In genomic region chr10:127000529-127000928, GRCm38 (mm10) we compare ENCODE assay signal across 21 mouse cellular contexts. TPM values are rescaled to one million over a fixed set of nuclear protein-coding genes. Genes with fewer than 3 reads are reported as not detected.
DNase-seq lines count a peak whose midpoint lies in the region; ATAC-seq and TF ChIP-seq lines count a peak whose summit lies in the region.
"Had no signal": no experiment of that assay in that cellular context is flagged by ENCODE, and none has a peak within 500 bp of the region (broad histone marks: within the 10 kb centered on the region; RNA-seq: fewer than 3 reads in every experiment).

Gene Avil, plus strand, starts transcription at chr10:127000709.

- H3K4me2 ChIP-seq in hindbrain, embryonic 15.5 days: no peak within 1 kb of the TSS
- no peak within 1 kb of the TSS for H3K4me2 ChIP-seq in lung, postnatal 0 days (replicated peaks; ENCODE audit: low read depth, low read length)
- no peak within 1 kb of the TSS for H3K4me2 ChIP-seq in embryonic facial prominence, embryonic 15.5 days (replicated peaks)
- H3K4me2 ChIP-seq in stomach, postnatal 0 days (replicated peaks; ENCODE audit: low read depth): 0 out of 2 replicates have a peak within 1 kb of the TSS, but pooled peaks have one; percentile 8
- H3K4me2 ChIP-seq: heart, embryonic 12.5 days; liver, embryonic 15.5 days; midbrain, embryonic 11.5 days had no signal

- no peaks in the 10 kb centered on the region for H3K4me1 ChIP-seq in hindbrain, embryonic 15.5 days (replicated peaks)
- peaks cover 10% of the 10 kb centered on the region; the same call in 1 of the 2 replicates for H3K4me1 ChIP-seq in hindbrain, embryonic 10.5 days (replicated peaks)
- no peaks in the 10 kb centered on the region for H3K4me1 ChIP-seq in lung, postnatal 0 days (ENCODE audit: insufficient read depth, low read depth, low read length)
- 0 out of 2 replicates have a peak, but pooled peaks cover 2% of the 10 kb centered on the region for H3K4me1 ChIP-seq in lung, adult 2 months (ENCODE audit: control insufficient read depth, insufficient read depth, low read length)
- peaks cover 16% of the 10 kb centered on the region; the same call in 1 of the 2 replicates for H3K4me1 ChIP-seq in embryonic facial prominence, embryonic 15.5 days
- H3K4me1 ChIP-seq in stomach, postnatal 0 days (replicated peaks; ENCODE audit: control insufficient read depth, insufficient read depth): no peaks in the 10 kb centered on the region

- H3K36me3 ChIP-seq in hindbrain, embryonic 15.5 days: peaks cover 14% of the 10 kb centered on the region
- H3K36me3 ChIP-seq in hindbrain, embryonic 10.5 days: peaks cover 41% of the 10 kb centered on the region
- peaks cover 12% of the 10 kb centered on the region; the same call in 1 of the 2 replicates for H3K36me3 ChIP-seq in lung, postnatal 0 days (ENCODE audit: insufficient read depth, low read length)
- peaks cover 41% of the 10 kb centered on the region for H3K36me3 ChIP-seq in embryonic facial prominence, embryonic 15.5 days
- H3K36me3 ChIP-seq in stomach, postnatal 0 days (ENCODE audit: control insufficient read depth, insufficient read depth, low read length): peaks cover 20% of the 10 kb centered on the region

- no peak for DNase-seq in hindbrain, embryonic 10.5 days (ENCODE audit: low spot score)
- no peak for DNase-seq in lung, postnatal 0 days (ENCODE audit: low spot score)
- DNase-seq in lung, adult 2 months: no peak
- DNase-seq in stomach, postnatal 0 days (ENCODE audit: low spot score): no peak
- DNase-seq: adrenal gland, adult 2 months; cerebellum, postnatal 36 days; gastrocnemius, adult 2 months; heart, postnatal 36 days; layer of hippocampus, postnatal 36 days; left cerebral cortex, postnatal 4 days; lung, postnatal 4 days; spleen, adult 18-20 months; thymus, postnatal 14 days had no signal

- H3K9ac ChIP-seq in hindbrain, embryonic 15.5 days: no peak within 1 kb of the TSS
- no peak within 1 kb of the TSS for H3K9ac ChIP-seq in lung, postnatal 0 days (replicated peaks; ENCODE audit: low read depth)
- H3K9ac ChIP-seq in embryonic facial prominence, embryonic 15.5 days: no peak within 1 kb of the TSS
- H3K9ac ChIP-seq in stomach, postnatal 0 days (ENCODE audit: low read length): no peak within 1 kb of the TSS
- H3K9ac ChIP-seq: heart, embryonic 12.5 days; liver, embryonic 15.5 days had no signal

- H3K9me3 ChIP-seq in hindbrain, embryonic 15.5 days: no peaks in the 10 kb centered on the region
- no peaks in the 10 kb centered on the region for H3K9me3 ChIP-seq in hindbrain, embryonic 10.5 days
- H3K9me3 ChIP-seq in lung, postnatal 0 days (ENCODE audit: low read length): no peaks in the 10 kb centered on the region
- H3K9me3 ChIP-seq in embryonic facial prominence, embryonic 15.5 days (replicated peaks): no peaks in the 10 kb centered on the region
- H3K9me3 ChIP-seq in stomach, postnatal 0 days (ENCODE audit: control insufficient read depth, low read length): no peaks in the 10 kb centered on the region
- H3K9me3 ChIP-seq: G1E; heart, embryonic 12.5 days; liver, embryonic 15.5 days had no signal

- H3K27me3 ChIP-seq in hindbrain, embryonic 15.5 days: no peaks in the 10 kb centered on the region
- no peaks in the 10 kb centered on the region for H3K27me3 ChIP-seq in hindbrain, embryonic 10.5 days (ENCODE audit: insufficient read depth, poor library complexity, severe bottlenecking)
- H3K27me3 ChIP-seq in lung, postnatal 0 days (replicated peaks; ENCODE audit: insufficient read depth, low read length): no peaks in the 10 kb centered on the region
- H3K27me3 ChIP-seq in embryonic facial prominence, embryonic 15.5 days: no peaks in the 10 kb centered on the region
- H3K27me3 ChIP-seq in stomach, postnatal 0 days (ENCODE audit: control insufficient read depth, insufficient read depth, low read length): no peaks in the 10 kb centered on the region
- H3K27me3 ChIP-seq: heart, embryonic 12.5 days; liver, embryonic 15.5 days had no signal

- WGBS in hindbrain, embryonic 15.5 days: 88% methylated on average over 5 of the region's 5 CpGs
- 89% methylated on average over 5 of the region's 5 CpGs for WGBS in hindbrain, embryonic 10.5 days
- 83% methylated on average over 5 of the region's 5 CpGs for WGBS in lung, postnatal 0 days
- 78% methylated on average over 5 of the region's 5 CpGs for WGBS in lung, adult 2 months
- WGBS in embryonic facial prominence, embryonic 15.5 days: 85% methylated on average over 5 of the region's 5 CpGs
- 77% methylated on average over 5 of the region's 5 CpGs for WGBS in stomach, postnatal 0 days

- no peak for TF ChIP-seq EP300 in lung, postnatal 0 days (IDR thresholded peaks at IDR 0.05)
- TF ChIP-seq EP300 in stomach, postnatal 0 days (optimal IDR thresholded peaks at IDR 0.05): no peak

- TF ChIP-seq CTCF in lung, postnatal 0 days (IDR thresholded peaks at IDR 0.05): no peak
- TF ChIP-seq CTCF in lung, adult 2 months (IDR thresholded peaks at IDR 0.05; ENCODE audit: insufficient read depth, low read length): no peak
- TF ChIP-seq CTCF in stomach, postnatal 0 days (IDR thresholded peaks at IDR 0.05; ENCODE audit: low read depth): no peak

- no peak for TF ChIP-seq POLR2A in lung, adult 2 months (IDR thresholded peaks at IDR 0.05; ENCODE audit: borderline replicate concordance, extremely low read depth, low read depth, low read length)

- ATAC-seq in hindbrain, embryonic 15.5 days (ENCODE audit: low FRiP score, low read depth): 0 out of 2 replicates have a peak, but pooled peaks have one; percentile 31
- ATAC-seq in lung, postnatal 0 days: peak; percentile 13; the same call in 1 of the 2 replicates
- ATAC-seq in embryonic facial prominence, embryonic 15.5 days (ENCODE audit: insufficient number of reproducible peaks, low FRiP score, low TSS enrichment, low read depth): no peak
- ATAC-seq in stomach, postnatal 0 days (ENCODE audit: low FRiP score, low TSS enrichment): peak; percentile 41; the same call in 1 of the 2 replicates
- no peak for ATAC-seq in erythroblast, adult 5-6 weeks (replicated peaks; ENCODE audit: low FRiP score, poor library complexity, severe bottlenecking)

- H3K27ac ChIP-seq in hindbrain, embryonic 15.5 days (replicated peaks): no peak within 1 kb of the TSS
- no peak within 1 kb of the TSS for H3K27ac ChIP-seq in hindbrain, embryonic 10.5 days
- no peak within 1 kb of the TSS for H3K27ac ChIP-seq in lung, postnatal 0 days (ENCODE audit: low read length)
- 0 out of 2 replicates have a peak within 1 kb of the TSS, but pooled peaks have one; percentile 35 for H3K27ac ChIP-seq in embryonic facial prominence, embryonic 15.5 days (replicated peaks)
- H3K27ac ChIP-seq in stomach, postnatal 0 days (replicated peaks): peak within 1 kb of the TSS; percentile 63; the same call in 1 of the 2 replicates
- H3K27ac ChIP-seq: gastrocnemius, adult 2 months; liver, embryonic 15.5 days had no signal

- H3K4me3 ChIP-seq in hindbrain, embryonic 15.5 days: no peak within 1 kb of the TSS
- no peak within 1 kb of the TSS for H3K4me3 ChIP-seq in hindbrain, embryonic 10.5 days
- H3K4me3 ChIP-seq in lung, postnatal 0 days (ENCODE audit: low read depth, low read length): no peak within 1 kb of the TSS
- H3K4me3 ChIP-seq in lung, adult 2 months (replicated peaks; ENCODE audit: extremely low read depth, low read depth, low read length): no peak within 1 kb of the TSS
- no peak within 1 kb of the TSS for H3K4me3 ChIP-seq in embryonic facial prominence, embryonic 15.5 days (replicated peaks)
- H3K4me3 ChIP-seq in stomach, postnatal 0 days (ENCODE audit: low read depth, low read length): no peak within 1 kb of the TSS
- H3K4me3 ChIP-seq: gastrocnemius, adult 2 months; heart, embryonic 12.5 days; liver, embryonic 15.5 days had no signal

RNA-seq across cellular contexts. Expression of gene Avil, which starts in this region (rescaled TPM):
- polyA plus RNA-seq in hindbrain, embryonic 15.5 days (2015; fragmentation: Nextera tagmentation; extraction: Ambion mirVana): 4.2 and 11.6 TPM in 2 replicates
- 0.63 and 1.6 TPM in 2 replicates for polyA plus RNA-seq in hindbrain, embryonic 10.5 days (2016; fragmentation: Nextera tagmentation; extraction: Ambion mirVana)
- polyA plus RNA-seq in lung, postnatal 0 days (2015; fragmentation: Nextera tagmentation; extraction: Ambion mirVana): 0.13 and 0.15 TPM in 2 replicates
- 0.12 and 0.30 TPM in 2 replicates for polyA plus RNA-seq in lung, adult 2 months (2012; rRNA removed)
- polyA plus RNA-seq in embryonic facial prominence, embryonic 15.5 days (2015; fragmentation: Nextera tagmentation; extraction: Ambion mirVana): 1.6 and 1.8 TPM in 2 replicates
- polyA plus RNA-seq in stomach, postnatal 0 days (2015; fragmentation: Nextera tagmentation; extraction: Ambion mirVana): 10.7 and 12.3 TPM in 2 replicates
- not detected in 2 replicates for total RNA-seq in erythroblast, adult 5-6 weeks (2015; ENCODE audit: low replicate concordance)
- total RNA-seq in erythroblast, adult 5-6 weeks (2017; ENCODE audit: low replicate concordance): not detected in 2 replicates
- total RNA-seq: granulocyte monocyte progenitor cell, adult 5-6 weeks had no signal
- polyA plus RNA-seq: G1E had no signal

Comparison
In these comparisons a context has a peak if more than half of its experiments do, and no peak if none do; other contexts are left out.
1. Peak in ATAC-seq in lung, postnatal 0 days; RNA of the gene not detected or under 1 TPM.
2. ATAC-seq: peak in hindbrain, embryonic 15.5 days (single experiment) and stomach, postnatal 0 days (single experiment); none in embryonic facial prominence, embryonic 15.5 days (single experiment) and erythroblast, adult 5-6 weeks (single experiment).
3. H3K27ac ChIP-seq: peak in embryonic facial prominence, embryonic 15.5 days (single experiment) and stomach, postnatal 0 days (single experiment); none in hindbrain, embryonic 15.5 days (single experiment), hindbrain, embryonic 10.5 days (single experiment) and lung, postnatal 0 days (single experiment).